Mouse (Mus musculus) midbrain, embryonic 16.5 days (tissue): ENCODE measurements around the gene Myo1a. TPM values are rescaled to one million over a fixed set of nuclear protein-coding genes. Genes with fewer than 3 reads are reported as not detected.
A peak's percentile ranks its signal among the peaks of the same experiment; 100 is the strongest.

Experiments used
- ATAC-seq: fragments of 200-750 bp; cut with Nextera tagmentation; 2 replicates; pipeline ENCODE4 v1.8.0; 2017; ENCODE audit warnings: moderate TSS enrichment
- H3K27ac ChIP-seq: fragments of 300-500 bp; sonication (generic); 2 replicates; pipeline ENCODE4 v1.5.1; 2014; ENCODE audit warnings: mild to moderate bottlenecking, low read length, mixed read lengths
- H3K27me3 ChIP-seq: fragments of 300-500 bp; sonication (generic); 2 replicates; pipeline ENCODE4 v1.6.1; 2014; ENCODE audit warnings: low read depth, low read length, mixed read lengths; ENCODE audit not compliant: control insufficient read depth, insufficient read depth
- H3K36me3 ChIP-seq: fragments of 300-500 bp; sonication (generic); 2 replicates; pipeline ENCODE4 v1.6.1; 2014; ENCODE audit warnings: mild to moderate bottlenecking, low read length, moderate library complexity, mixed read lengths; ENCODE audit not compliant: control insufficient read depth, insufficient read depth
- H3K4me1 ChIP-seq: fragments of 300-500 bp; sonication (generic); 2 replicates; pipeline ENCODE4 v1.6.1; 2014; ENCODE audit warnings: mild to moderate bottlenecking, low read length, mixed read lengths; ENCODE audit not compliant: control insufficient read depth, insufficient read depth
- H3K4me2 ChIP-seq: fragments of 300-500 bp; sonication (generic); 2 replicates; pipeline ENCODE4 v1.6.1; 2014; ENCODE audit warnings: mild to moderate bottlenecking, low read length, mixed read lengths
- H3K4me3 ChIP-seq: fragments of 300-500 bp; sonication (generic); 2 replicates; pipeline ENCODE4 v1.5.1; 2014; ENCODE audit warnings: low read depth, mild to moderate bottlenecking, low read length, moderate library complexity, mixed read lengths
- H3K9ac ChIP-seq: fragments of 300-500 bp; sonication (generic); 2 replicates; pipeline ENCODE4 v1.6.1; 2014; ENCODE audit warnings: low read depth, low read length, mixed read lengths
- H3K9me3 ChIP-seq: fragments of 300-500 bp; sonication (generic); replicated peaks from 2 replicates; pipeline ENCODE4 v1.6.1; 2014; ENCODE audit warnings: mild to moderate bottlenecking, low read length, mixed read lengths; ENCODE audit not compliant: control insufficient read depth, poor library complexity, severe bottlenecking
- WGBS: fragments of 180-500 bp; shearing (Covaris S2); extraction: QIAGEN DNeasy Blood & Tissue Kit; methylation state at CpG from one replicate; pipeline ENCODE4 v1.1.7; 2014; 5-methylcytosine and 5-hydroxymethylcytosine counted together
- polyA plus RNA-seq: library from polyadenylated mRNA; unstranded; fragments of >200 nt; fragmentation: Nextera tagmentation; extraction: Ambion mirVana; gene quantifications from 2 replicates; pipeline ENCODE4 v1.2.1, GENCODE M21; 2015

The Myo1a gene
- polyA plus RNA-seq, 1 experiment from 2014 or later: 0.93 TPM

DNA sequence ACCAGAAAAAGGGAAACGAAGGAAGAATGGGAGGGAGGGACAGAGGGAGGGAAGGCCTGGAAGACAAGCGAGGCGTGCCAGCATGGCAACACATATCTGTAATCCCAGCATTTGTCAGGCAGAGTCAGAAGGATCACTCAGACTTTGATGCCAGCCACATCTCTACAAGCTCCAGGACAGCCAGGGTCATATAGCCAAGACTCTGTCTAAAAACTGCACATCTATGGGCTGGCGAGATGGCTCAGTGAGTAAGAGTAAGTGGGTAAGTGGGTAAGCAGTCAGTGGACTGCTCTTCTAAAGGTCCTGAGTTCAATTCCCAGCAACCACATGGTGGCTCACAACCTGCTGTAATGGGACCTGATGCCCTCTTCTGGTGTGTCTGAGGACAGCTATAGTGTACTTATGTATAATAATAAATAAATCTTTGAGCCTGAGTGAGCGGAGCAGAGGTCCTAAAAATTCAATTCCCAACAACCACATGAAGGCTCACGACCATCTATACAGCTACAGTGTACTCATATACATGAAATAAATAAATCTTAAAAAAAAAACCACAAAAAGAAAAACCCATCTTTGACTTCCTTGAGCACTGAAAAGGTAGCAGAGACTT is 30.8 kb upstream of the Myo1a start:
- peaks cover 12% of the 10 kb centered on the region for H3K4me1 ChIP-seq
- WGBS: 94% methylated on average over 6 of the region's 6 CpGs

DNA sequence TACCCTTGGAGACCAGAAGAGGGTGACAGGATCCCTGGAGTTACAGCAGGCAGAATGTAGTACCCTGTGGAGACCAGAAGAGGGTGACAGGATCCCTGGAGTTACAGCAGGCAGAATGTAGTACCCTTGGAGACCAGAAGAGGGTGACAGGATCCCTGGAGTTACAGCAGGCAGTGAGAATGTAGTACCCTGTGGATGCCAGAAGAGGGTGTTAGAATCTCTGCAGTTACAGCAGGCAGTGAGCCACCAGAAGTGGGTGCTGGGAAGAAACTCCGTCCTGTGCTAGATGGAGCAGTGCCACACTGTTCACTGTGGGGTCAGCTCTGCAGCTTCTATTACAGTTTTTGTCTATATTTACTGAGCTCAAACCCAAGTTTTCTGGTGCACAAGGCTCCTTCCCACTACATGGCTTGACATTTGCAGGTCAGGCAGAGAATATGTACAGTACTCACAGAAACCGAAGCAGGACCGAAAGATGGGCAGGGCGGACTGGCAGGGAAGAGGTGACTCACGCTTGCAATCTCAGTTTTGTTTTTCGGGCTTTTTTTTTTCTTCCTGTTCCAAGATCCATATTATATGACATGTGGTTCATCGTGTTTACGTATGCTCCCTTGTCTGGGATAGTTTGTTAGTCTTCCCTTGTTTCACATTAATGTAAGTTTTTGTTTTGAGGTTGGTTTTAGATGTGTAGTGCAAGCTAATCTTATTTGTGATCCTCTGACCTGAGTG is 30.0 kb upstream of the Myo1a start:
- Histone ChIP-seq H3K4me3 (no peak overlapping the region), H3K27me3 (no peaks in the 10 kb centered on the region), H3K4me2 (no peak overlapping the region), H3K4me1 (peaks cover 12% of the 10 kb centered on the region), H3K27ac (peak overlapping the region; percentile 22; the same call in 1 of the 2 replicates), H3K9ac (no peak overlapping the region), H3K9me3 (no peaks in the 10 kb centered on the region), H3K36me3 (no peaks in the 10 kb centered on the region)
- ATAC-seq: no peak
- 85% methylated on average over 8 of the region's 8 CpGs for whole genome bisulfite sequencing

More for the DNA sequence above, 30.8 kb upstream of the Myo1a start:
- H3K9me3 ChIP-seq: no peaks in the 10 kb centered on the region
- H3K27me3 ChIP-seq: peaks cover 3% of the 10 kb centered on the region
- no peak overlapping the region for H3K4me3 ChIP-seq
- H3K27ac ChIP-seq: no peak overlapping the region
- no peak overlapping the region for H3K4me2 ChIP-seq
- H3K9ac ChIP-seq: no peak overlapping the region
- H3K36me3 ChIP-seq: no peaks in the 10 kb centered on the region
- ATAC-seq: no peak

DNA sequence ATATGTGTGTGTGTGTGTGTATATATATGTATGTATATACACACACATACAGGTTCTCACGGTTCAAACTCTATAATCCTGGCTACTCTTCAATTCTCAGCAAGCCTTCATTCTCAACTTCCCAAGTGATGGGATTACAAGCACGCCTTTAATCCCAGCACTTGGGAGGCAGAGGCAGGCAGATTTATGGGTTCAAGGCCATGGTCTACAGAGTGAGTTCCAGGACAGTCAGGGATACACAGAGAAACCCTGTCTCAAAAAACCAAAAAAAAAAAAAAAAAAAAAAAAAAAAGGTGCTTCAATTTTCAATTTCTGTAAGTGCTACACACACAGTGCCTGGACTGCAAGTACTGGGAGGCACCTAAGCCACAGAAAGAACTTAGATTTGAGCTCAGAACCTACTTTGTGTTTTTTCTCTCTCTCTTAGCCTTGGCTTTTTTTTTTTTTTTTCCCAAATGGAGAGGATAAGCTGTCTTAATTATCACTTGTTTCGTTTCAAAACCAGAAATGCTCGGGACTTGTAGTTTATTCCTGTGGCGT is 29.0 kb upstream of the Myo1a start:
- 49% methylated on average over 5 of the region's 5 CpGs for WGBS
- no peaks in the 10 kb centered on the region for H3K27me3 ChIP-seq
- H3K4me3 ChIP-seq: peak overlapping the region; percentile 84
- no peak for ATAC-seq
- H3K9ac ChIP-seq: peak overlapping the region; percentile 56; the same call in 1 of the 2 replicates
- peak overlapping the region; percentile 60 for H3K4me2 ChIP-seq
- H3K9me3 ChIP-seq: no peaks in the 10 kb centered on the region
- H3K27ac ChIP-seq: peak overlapping the region; percentile 53; the same call in 1 of the 2 replicates
- H3K36me3 ChIP-seq: no peaks in the 10 kb centered on the region
- peaks cover 12% of the 10 kb centered on the region for H3K4me1 ChIP-seq

DNA sequence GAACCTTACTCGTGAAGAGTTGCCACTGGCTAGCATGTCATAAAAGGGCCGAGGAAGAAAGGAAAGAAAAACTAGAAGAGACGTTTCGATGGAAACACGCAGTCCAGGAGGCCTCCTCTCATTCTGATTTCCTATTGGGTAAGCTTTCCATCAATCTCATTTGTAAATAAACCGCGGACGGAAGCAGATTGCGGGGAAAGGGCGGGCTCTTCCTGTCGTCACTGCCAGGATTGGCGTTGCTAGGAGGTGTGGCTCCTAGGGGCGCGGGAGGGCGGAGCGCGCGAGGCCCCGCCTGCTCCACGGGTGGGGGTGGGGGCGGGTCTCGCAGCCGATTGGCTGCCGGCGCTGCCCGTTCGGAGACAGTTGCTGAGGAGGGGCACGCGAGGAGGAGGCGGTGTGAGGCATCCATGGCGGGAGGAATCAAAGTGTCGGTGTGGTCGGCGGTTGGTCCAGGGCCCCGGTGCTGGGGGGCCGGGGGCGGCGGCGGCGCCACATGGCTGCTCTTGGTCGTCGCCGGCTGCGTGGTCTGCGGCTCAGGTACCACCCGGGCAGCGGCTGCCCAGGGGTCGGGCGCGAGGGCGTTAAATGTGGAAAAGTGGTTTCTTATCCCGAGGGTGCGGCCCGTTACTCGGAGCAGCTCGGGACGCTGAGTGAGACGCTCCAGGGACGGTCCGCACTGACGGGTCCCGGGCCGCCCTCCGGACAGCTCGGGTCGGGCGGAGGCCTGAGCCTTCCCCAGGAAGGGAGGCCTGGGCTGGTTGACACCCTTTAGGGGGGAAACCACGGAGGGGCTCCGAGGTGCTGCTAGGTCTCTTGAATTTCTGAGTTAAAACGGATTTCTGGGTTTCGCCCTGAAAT is 28.1 kb upstream of the Myo1a start:
- WGBS: under 1% methylated on average over 70 of the region's 71 CpGs
- no peaks in the 10 kb centered on the region for H3K9me3 ChIP-seq
- ATAC-seq: peak; percentile 97

DNA sequence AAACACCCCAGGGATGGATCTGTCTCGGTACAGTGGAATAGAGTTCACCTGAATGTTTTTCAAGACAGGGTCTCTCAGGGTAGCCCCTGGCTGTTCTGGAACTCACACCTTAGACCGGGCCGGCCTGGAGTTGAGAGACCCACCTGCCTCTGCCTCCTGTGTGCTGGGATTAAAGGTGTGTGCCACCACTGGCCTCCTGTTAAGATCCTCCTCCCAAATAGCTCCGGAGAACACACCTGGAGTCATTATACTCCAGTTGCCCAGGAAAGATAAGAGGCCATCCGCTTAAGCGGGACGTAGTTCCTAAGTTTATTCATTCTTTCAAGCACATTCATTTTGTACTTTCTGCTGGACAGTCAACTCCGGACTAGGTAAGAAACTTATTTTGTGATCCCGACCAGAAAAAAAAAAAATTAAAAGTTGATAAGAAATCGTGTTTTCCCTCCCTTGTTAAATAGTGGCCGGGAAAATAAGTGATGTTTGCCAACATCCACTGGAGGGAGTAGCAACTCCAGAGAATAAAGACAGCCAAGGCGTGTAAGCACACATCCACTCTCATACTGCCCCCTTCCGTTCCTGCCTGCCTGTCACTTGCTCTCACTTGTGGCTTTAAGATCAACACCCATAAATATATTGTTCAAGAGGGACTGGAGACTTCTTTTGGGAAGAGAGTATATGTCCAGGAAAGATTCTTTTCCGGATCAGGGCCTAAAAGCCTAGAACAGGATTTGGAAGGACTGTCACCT is 27.2 kb upstream of the Myo1a start:
- Histone ChIP-seq H3K4me1 (peaks cover 12% of the 10 kb centered on the region), H3K4me2 (peak overlapping the region; percentile 99), H3K9me3 (no peaks in the 10 kb centered on the region), H3K9ac (peak overlapping the region; percentile 79), H3K27ac (no peak overlapping the region), H3K4me3 (peak overlapping the region; percentile 84), H3K36me3 (no peaks in the 10 kb centered on the region), H3K27me3 (no peaks in the 10 kb centered on the region)
- WGBS: 13% methylated on average over 14 of the region's 14 CpGs
- ATAC-seq: peak; percentile 18; the same call in 1 of the 2 replicates

More for the DNA sequence above, 28.1 kb upstream of the Myo1a start:
- Histone ChIP-seq H3K4me1 (peaks cover 12% of the 10 kb centered on the region), H3K9ac (peak overlapping the region; percentile 79), H3K36me3 (no peaks in the 10 kb centered on the region), H3K27ac (peak overlapping the region; percentile 53), H3K4me2 (peak overlapping the region; percentile 99), H3K4me3 (peak overlapping the region; percentile 84), H3K27me3 (no peaks in the 10 kb centered on the region)

DNA sequence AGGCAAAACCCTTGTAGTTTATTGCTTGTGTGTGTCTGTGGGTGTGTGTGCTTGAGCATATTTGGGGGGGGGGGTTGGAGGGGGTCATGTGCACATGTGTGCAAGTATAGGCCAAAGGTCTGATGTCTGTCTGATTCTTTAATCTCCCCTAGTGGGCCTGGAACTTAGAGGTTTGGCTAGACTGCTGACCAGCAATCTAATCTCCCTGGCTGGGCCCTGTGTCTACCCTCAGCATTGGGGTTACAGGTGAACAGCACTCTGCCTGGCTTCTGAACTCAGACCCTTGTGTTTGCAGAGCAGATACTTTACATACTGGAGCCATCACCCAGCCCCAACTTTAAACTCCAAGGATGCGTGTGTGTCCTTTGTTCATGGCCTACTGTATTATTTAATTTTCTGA is 25.8 kb upstream of the Myo1a start:
- no peak for ATAC-seq
- Histone ChIP-seq H3K36me3 (no peaks in the 10 kb centered on the region), H3K27me3 (no peaks in the 10 kb centered on the region), H3K4me3 (no peak overlapping the region), H3K9me3 (no peaks in the 10 kb centered on the region), H3K4me2 (no peak overlapping the region), H3K27ac (no peak overlapping the region), H3K9ac (no peak overlapping the region), H3K4me1 (peaks cover 12% of the 10 kb centered on the region)
- WGBS: 90% methylated on average over 1 of the region's 1 CpGs

DNA sequence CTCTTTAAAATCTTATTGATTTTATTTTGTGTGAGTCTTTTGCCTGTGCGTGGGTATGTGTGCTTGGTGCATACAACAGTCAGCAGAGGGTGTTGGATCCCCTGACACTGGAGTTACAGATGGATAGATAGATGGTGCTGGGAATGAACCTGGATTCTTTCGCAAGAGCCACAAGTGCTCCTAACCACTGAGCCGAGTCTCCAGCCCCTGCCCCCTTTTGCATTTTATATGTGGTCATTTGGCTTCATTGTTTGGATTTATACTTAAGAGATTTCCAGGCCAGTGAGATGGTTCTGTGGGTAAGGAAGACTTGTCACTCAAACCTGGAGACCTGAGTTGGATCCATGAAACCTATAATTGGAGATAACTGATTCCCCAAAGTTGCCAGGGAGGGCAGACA is 25.1 kb upstream of the Myo1a start:
- H3K36me3 ChIP-seq: no peaks in the 10 kb centered on the region
- H3K27me3 ChIP-seq: no peaks in the 10 kb centered on the region
- no peak for ATAC-seq
- H3K4me1 ChIP-seq: peaks cover 12% of the 10 kb centered on the region
- H3K9me3 ChIP-seq: no peaks in the 10 kb centered on the region
- H3K27ac ChIP-seq: no peak overlapping the region
- 92% methylated on average over 3 of the region's 3 CpGs for WGBS
- H3K9ac ChIP-seq: no peak overlapping the region
- H3K4me2 ChIP-seq: no peak overlapping the region
- H3K4me3 ChIP-seq: no peak overlapping the region

DNA sequence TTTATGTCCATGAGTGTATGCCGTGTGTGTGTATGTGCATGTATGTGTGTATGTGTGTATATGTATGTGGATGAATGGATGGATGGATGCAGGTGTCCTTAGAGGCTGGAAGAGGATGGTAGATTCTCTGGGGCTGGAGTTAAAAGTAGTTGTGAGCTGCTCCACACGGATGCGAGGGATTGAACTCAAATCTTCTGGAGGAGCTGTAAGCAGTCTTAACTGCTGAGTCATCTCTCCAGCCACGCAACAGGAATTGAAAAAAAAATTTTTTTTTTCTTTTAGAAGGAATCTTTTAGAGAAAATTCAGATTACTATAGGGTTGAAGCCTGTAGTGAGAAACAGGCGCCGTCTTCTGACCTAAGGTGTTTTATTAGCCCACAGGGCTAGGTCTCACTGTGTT is 22.1 kb upstream of the Myo1a start:
- WGBS: 92% methylated on average over 6 of the region's 6 CpGs
- H3K27me3 ChIP-seq: no peaks in the 10 kb centered on the region
- no peaks in the 10 kb centered on the region for H3K9me3 ChIP-seq
- H3K9ac ChIP-seq: no peak overlapping the region
- no peak overlapping the region for H3K27ac ChIP-seq
- ATAC-seq: no peak
- 0 out of 2 replicates have a peak, but pooled peaks cover 2% of the 10 kb centered on the region for H3K4me1 ChIP-seq
- H3K4me3 ChIP-seq: no peak overlapping the region
- H3K36me3 ChIP-seq: no peaks in the 10 kb centered on the region
- no peak overlapping the region for H3K4me2 ChIP-seq
